Mouse (Mus musculus) mouse embryonic stem cell (cell line): ENCODE data around the gene St8sia6.
"Not testable (repeated sequence)": the region's sequence is repeated elsewhere in the genome, so short reads cannot be mapped to it uniquely, and the experiment has no call there.

Source experiments
- in situ Hi-C, 2 experiments: fragments of 300-500 bp; cut with MboI; formaldehyde crosslinking; loops; 1 replicate in 1 of 2; 3 replicates in 1 of 2; pipeline ENCODE4 v1.14.3; 2019 to 2020; ENCODE audit warnings: low sequenced_read_pairs in 2 of 2, low pct_unique_long_range_greater_than_20kb in 1 of 2, mixed read lengths in 1 of 2; ENCODE audit not compliant: unreplicated experiment in 1 of 2

The St8sia6 gene

DNA sequence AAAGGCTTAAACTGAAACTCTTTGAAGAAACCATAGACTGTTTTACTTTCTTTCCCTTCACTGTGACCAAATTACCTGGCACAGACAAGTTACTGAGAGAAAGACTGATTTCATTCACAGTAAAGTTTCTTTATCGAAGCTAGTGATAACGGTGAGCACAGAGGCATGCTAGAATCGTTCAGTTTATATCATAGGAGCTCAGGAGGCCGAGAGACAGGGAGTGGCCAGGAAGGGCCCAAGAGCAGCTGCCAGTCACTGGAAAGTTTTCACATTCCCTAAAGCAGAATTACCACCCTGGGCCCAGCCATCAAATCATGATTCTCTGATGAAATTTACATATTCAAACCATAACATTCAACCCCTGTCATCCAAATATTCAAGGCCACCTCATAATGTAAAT is 109.5 kb downstream of the St8sia6 start:
- in situ Hi-C loops, result no loop called here

- in situ Hi-C loops, result no loop called here
Observed at GRCm38 (mm10) chr2:13683205-13683570, 110.7 kb downstream of the St8sia6 start.

DNA sequence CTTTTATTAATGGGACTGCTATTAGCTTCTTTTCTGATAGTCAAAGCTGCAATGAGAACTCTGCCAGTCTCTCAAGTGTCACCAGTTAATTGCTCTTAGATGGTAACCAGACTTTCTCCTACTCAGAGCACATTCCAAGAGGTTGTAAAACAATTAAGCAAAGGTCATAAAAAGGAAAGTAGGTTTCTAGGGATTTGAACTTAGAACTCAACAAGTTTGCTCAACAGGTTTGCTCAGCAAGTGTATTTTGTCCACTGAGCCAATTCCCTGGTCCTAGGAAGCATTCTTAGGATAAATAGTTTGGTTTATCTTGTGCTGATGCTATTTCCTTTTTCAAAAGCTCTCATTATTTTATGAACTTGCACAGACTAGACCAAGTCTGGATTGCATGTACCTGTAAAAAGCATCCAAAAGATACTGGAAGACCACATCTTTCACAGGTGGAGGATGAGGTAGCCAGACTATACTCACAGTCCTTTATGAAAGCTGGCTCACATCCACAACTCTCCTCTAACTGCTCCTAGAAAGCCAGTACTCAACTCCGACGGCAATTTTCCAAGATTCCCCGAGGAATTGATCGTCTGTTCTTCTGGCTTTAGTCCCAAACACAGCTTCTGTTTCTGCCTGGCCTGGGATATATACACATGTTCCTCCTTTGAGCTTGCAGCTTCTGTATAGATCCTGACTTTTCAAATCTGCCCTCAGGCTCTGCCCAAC is 111.2 kb downstream of the St8sia6 start:
- in situ Hi-C loops, result no loop called here

DNA sequence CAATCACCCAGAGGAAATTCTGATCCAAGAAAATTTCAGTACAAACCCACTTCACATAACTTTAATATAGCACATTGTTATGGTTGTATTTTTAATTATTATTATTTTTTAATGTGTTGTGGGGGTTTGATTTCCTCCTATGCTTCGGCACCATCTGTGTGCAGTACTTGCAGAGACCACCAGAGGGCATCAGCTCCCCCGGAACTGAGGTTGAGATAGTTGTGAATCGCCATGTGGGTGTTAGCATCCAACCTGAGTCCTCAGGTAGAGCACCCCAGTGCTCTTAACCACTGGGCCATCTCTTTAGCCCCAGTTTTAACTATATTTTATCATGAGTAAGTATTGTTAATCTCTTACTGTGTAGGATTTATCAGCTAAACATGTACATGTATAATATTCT is 120.9 kb downstream of the St8sia6 start:
- in situ Hi-C loops, result loop anchor here (10.0 kb wide), 2 partner anchors 122 to 132 kb away; partner anchors contain the start of gene St8sia6 (in 1 of the 2)

GRCm38 (mm10) chr2:13672426-13672825 is 121.4 kb downstream of the St8sia6 start:
- in situ Hi-C loops, result loop anchor here (10.0 kb wide), 2 partner anchors 122 to 132 kb away; partner anchors contain the start of gene St8sia6 (in 1 of the 2)

- in situ Hi-C loops, result no loop called here
Observed at GRCm38 (mm10) chr2:13634866-13635265, 159.0 kb downstream of the St8sia6 start.

GRCm38 (mm10) chr2:13630136-13630832 is 163.6 kb downstream of the St8sia6 start:
- in situ Hi-C loops, result no loop called here

- in situ Hi-C loops, result not testable (repeated sequence)
Observed at GRCm38 (mm10) chr2:13603636-13604035, 190.2 kb downstream of the St8sia6 start.

- in situ Hi-C loops, result no loop called here
Observed at GRCm38 (mm10) chr2:13603093-13603492, 190.8 kb downstream of the St8sia6 start.
